Mouse (Mus musculus): Measurements from ENCODE around the gene Parp4. TPM values are rescaled to one million over a fixed set of nuclear protein-coding genes. Genes with fewer than 3 reads are reported as not detected.

Parp4 gene
- polyA plus RNA-seq, 1 experiment, result not detected

DNA sequence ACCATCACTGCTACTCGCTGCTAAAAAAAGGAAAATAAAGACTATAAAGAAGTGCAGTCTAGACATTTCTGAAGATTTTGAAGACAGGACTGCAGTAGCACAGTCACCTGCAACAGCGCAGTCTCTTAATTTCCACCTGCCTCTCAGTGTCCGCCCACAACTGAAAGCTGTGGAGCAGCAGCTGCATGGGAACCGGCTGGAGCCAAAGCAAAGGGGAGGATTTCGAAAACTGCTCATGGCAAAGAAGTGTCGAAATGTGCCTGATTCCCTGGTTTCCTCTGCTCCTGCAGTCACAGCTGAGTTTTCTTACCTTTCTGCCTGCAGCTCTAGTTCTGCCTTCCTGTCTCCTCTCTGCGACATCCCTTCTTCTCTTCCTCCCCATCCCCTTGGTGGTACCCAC, 71.8 kb downstream of the Parp4 start:
- Histone ChIP-seq H3K4me1 (ENCODE audit: control insufficient read depth, insufficient read depth, low read length) (peaks cover 11% of the 10 kb centered on the region), H3K4me3 (ENCODE audit: insufficient read depth, low read depth, low read length) (peak overlapping the region; percentile 23; the same call in 1 of the 2 replicates), H3K27ac (ENCODE audit: insufficient read depth, low read depth, low read length) (peak overlapping the region; percentile 90)
- 23% methylated on average over 7 of the region's 7 CpGs for WGBS
- no peak for TF ChIP-seq CTCF (IDR thresholded peaks at IDR 0.05; ENCODE audit: insufficient read depth, low read depth, low read length)
- TF ChIP-seq POLR2A (IDR thresholded peaks at IDR 0.05; ENCODE audit: insufficient read depth, low read depth, low read length), result no peak

DNA sequence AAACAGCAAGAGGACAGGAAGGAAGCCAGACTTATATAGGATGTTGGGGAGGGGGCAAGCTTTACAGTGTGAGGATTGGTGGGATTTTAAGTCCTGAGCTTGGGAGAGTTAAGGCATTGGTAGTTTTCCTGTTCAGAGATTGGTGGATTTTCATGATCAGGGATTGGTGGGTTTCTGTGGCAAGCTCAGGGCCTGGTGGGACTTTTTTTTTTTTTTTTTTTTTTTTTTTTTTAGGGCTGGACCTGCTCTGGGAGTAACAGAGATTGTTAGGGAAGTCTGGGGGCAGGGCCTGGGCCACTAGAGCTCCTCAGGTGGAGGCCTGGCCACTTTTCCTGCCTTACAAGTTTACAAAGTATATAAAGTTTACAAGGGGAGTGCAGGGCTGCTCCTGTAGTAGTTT, 74.0 kb downstream of the Parp4 start:
- TF ChIP-seq CTCF (IDR thresholded peaks at IDR 0.05; ENCODE audit: insufficient read depth, low read depth, low read length) (no peak), POLR2A (IDR thresholded peaks at IDR 0.05; ENCODE audit: insufficient read depth, low read depth, low read length) (no peak)
- Histone ChIP-seq H3K27ac (ENCODE audit: insufficient read depth, low read depth, low read length) (no peak overlapping the region), H3K4me1 (ENCODE audit: control insufficient read depth, insufficient read depth, low read length) (peaks cover 11% of the 10 kb centered on the region), H3K4me3 (ENCODE audit: insufficient read depth, low read depth, low read length) (no peak overlapping the region)

DNA sequence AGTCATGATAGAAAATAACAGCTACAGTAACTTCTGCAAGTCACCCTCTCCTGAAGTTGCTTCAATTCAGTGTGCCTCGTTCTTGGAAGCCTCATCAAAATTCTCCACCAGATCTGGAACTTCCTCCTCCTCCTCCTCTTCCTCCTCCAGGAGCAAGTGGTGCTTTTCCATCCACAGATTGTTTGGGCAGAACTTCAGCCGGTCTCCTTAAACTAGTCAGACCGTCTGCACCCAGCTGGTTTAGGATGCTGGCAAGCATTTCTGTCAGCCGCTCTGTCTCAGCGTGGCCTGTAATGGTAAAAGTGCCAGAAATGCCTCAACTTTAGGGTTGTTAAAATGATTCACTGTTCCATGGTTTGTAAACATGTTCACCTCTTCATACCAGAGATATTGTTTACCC, 90.2 kb downstream of the Parp4 start:
- TF ChIP-seq CTCF (IDR thresholded peaks at IDR 0.05; ENCODE audit: insufficient read depth, low read depth, low read length), result no peak
- no peak for TF ChIP-seq POLR2A (IDR thresholded peaks at IDR 0.05; ENCODE audit: insufficient read depth, low read depth, low read length)
- H3K4me3 ChIP-seq (ENCODE audit: insufficient read depth, low read depth, low read length), result no peak overlapping the region
- 61% methylated on average over 5 of the region's 5 CpGs for WGBS
- no peak overlapping the region for H3K27ac ChIP-seq (ENCODE audit: insufficient read depth, low read depth, low read length)
- no peaks in the 10 kb centered on the region; the same call in 1 of the 2 replicates for H3K4me1 ChIP-seq (ENCODE audit: control insufficient read depth, insufficient read depth, low read length)

DNA sequence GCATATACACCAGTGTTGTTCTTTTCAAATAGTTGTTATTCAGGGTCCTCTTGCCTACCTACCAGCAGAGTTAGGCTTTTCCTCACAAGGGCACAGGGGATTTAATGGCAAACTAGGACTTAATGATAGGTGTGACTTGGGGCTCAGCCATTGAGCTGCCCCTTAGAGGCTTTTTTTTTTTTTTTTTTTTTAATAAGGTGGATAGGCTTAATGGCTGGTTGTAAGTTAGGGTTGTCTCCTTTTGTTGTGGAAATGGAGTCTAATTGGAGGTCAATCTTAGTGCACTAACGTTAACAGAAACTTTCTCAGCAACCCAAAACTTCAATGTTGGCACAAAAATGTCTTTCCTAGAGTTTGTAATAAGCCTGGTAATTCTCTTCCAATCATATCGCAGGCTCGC, 91.5 kb downstream of the Parp4 start:
- H3K27ac ChIP-seq (ENCODE audit: insufficient read depth, low read depth, low read length), result no peak overlapping the region
- H3K4me1 ChIP-seq (ENCODE audit: control insufficient read depth, insufficient read depth, low read length), result no peaks in the 10 kb centered on the region; the same call in 1 of the 2 replicates
- WGBS, result 70% methylated on average over 3 of the region's 3 CpGs
- TF ChIP-seq POLR2A (IDR thresholded peaks at IDR 0.05; ENCODE audit: insufficient read depth, low read depth, low read length) (no peak), CTCF (IDR thresholded peaks at IDR 0.05; ENCODE audit: insufficient read depth, low read depth, low read length) (no peak)
- H3K4me3 ChIP-seq (ENCODE audit: insufficient read depth, low read depth, low read length), result no peak overlapping the region

DNA sequence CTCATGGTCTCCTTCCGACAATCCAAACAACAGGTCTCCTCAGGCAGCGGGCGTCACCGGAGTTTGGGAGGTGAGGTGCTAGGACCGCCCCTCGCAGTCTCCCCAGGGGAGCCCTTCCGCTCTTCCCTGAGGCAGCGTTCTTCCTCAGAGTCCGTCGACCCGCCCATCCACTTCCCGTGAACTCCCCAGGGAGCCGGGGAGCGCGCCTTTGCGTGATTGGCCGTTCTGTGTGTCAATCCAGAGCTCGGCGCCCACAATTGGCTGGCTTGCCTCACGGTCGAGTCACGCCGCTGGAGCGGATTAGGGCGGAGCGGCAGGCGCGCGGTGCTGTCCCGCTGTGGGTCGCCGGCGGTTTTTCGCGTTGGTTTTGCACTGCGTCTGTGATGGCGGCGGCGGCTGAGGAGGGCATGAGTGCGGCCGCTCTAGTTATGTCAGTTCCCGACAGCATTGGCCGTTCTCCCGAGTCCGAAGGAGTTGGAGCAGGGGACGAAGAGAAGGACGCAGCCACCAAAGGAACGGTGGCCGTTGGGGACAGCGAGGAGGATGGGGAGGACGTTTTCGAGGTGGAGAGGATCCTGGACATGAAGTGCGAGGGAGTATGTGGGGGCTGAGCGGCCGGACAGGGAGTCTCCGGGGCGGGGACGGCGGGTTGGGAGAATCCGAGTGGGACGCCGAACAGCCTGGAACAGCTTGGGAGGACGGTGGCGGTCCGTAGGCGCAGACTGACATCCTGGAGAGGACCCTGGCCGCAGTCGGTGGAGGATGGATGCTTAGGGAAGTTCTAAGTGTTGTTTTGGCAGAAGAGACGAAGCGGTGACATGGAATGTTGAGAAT, 92.8 kb downstream of the Parp4 start, which contains the start of gene Mphosph8:
TSS of gene Mphosph8 (plus strand) at position 280 of the 834 bp plus-strand sequence.
- H3K4me3 ChIP-seq (ENCODE audit: insufficient read depth, low read depth, low read length), result peak within 1 kb of the TSS; percentile 76
- under 1% methylated on average over 70 of the region's 70 CpGs for whole genome bisulfite sequencing
- peak; percentile 88 for TF ChIP-seq POLR2A (IDR thresholded peaks at IDR 0.05; ENCODE audit: insufficient read depth, low read depth, low read length)
- TF ChIP-seq CTCF (IDR thresholded peaks at IDR 0.05; ENCODE audit: insufficient read depth, low read depth, low read length), result no peak
- H3K4me1 ChIP-seq (ENCODE audit: control insufficient read depth, insufficient read depth, low read length), result no peaks in the 10 kb centered on the region; the same call in 1 of the 2 replicates
- H3K27ac ChIP-seq (ENCODE audit: insufficient read depth, low read depth, low read length), result peak within 1 kb of the TSS; percentile 66

DNA sequence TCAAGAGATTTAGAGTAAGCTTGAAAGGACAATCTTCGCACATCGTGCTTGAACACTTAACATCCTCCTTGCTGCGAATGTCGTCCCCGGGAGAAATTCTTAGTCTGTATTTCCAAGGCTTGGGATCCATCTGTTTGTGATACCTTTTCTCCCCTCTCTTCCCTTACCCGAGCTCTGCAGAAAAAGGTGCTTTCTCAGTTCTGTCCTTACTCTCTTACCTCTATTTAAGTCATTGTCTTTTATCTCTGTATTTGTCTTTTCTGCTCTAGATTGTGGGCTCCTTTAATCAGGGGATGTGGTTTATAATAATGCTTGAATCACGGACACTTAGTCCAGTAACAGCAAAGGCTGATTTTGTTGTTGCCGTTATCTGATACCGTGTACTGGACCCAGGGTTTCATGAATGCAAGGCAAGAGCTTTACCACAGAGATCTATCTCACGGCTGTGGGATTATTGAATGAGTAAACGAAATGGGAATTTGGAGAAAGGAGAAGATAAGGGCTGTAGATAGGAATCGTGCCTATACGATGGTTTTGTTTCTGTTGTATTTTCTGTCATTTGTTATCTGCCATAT, 93.7 kb downstream of the Parp4 start:
- peak overlapping the region; percentile 76 for H3K4me3 ChIP-seq (ENCODE audit: insufficient read depth, low read depth, low read length)
- H3K27ac ChIP-seq (ENCODE audit: insufficient read depth, low read depth, low read length), result no peak overlapping the region
- TF ChIP-seq CTCF (IDR thresholded peaks at IDR 0.05; ENCODE audit: insufficient read depth, low read depth, low read length), result no peak
- TF ChIP-seq POLR2A (IDR thresholded peaks at IDR 0.05; ENCODE audit: insufficient read depth, low read depth, low read length), result no peak
- 5% methylated on average over 13 of the region's 13 CpGs for WGBS
- no peaks in the 10 kb centered on the region; the same call in 1 of the 2 replicates for H3K4me1 ChIP-seq (ENCODE audit: control insufficient read depth, insufficient read depth, low read length)

DNA sequence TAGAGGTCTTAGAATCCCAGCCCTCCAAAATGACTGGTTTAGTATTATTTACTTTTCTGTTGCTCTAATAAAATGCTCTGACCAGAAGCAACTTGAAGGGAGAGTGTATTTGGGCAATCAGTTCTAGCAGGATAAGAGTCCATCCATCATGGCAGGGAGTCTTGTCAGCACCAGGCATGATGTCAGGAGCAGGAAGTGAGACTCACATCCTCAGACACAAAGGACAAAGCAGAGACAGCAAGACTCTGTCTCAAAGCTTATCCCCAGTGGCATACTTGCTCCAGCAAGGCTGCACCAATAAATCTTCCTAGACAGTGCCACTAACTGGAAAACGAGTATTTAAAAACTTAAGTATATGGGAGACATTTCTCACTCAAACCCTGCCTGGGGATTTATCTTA, 110.0 kb downstream of the Parp4 start:
- H3K27ac ChIP-seq (ENCODE audit: insufficient read depth, low read depth, low read length), result no peak overlapping the region
- TF ChIP-seq POLR2A (IDR thresholded peaks at IDR 0.05; ENCODE audit: insufficient read depth, low read depth, low read length) (no peak), CTCF (IDR thresholded peaks at IDR 0.05; ENCODE audit: insufficient read depth, low read depth, low read length) (no peak)
- no peak overlapping the region for H3K4me3 ChIP-seq (ENCODE audit: insufficient read depth, low read depth, low read length)
- WGBS, result 74% methylated on average over 1 of the region's 1 CpGs
- no peaks in the 10 kb centered on the region for H3K4me1 ChIP-seq (ENCODE audit: control insufficient read depth, insufficient read depth, low read length)

DNA sequence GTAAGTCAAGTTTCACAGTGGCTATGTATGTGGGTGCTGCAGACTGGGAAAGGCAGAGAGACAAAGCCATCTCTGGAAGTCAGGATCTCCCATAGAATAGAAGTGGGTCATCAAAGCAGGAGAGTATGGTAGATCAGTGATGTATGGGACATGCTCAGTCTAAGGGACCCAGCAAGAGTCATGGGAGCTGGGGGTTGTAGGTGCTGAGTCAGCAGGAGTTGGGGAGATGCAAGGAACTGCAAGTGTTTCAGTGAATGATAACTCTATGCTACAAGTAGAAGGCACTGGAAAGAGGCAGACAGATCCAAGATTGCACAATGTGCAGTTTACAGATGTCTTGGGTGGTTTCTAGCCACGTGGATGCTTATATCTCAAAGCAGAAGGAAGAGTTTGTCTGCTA, 113.7 kb downstream of the Parp4 start:
- Histone ChIP-seq H3K27ac (ENCODE audit: insufficient read depth, low read depth, low read length) (no peak overlapping the region), H3K4me3 (ENCODE audit: insufficient read depth, low read depth, low read length) (no peak overlapping the region), H3K4me1 (ENCODE audit: control insufficient read depth, insufficient read depth, low read length) (no peaks in the 10 kb centered on the region)
- WGBS, result 84% methylated on average over 1 of the region's 1 CpGs
- TF ChIP-seq CTCF (IDR thresholded peaks at IDR 0.05; ENCODE audit: insufficient read depth, low read depth, low read length) (no peak), POLR2A (IDR thresholded peaks at IDR 0.05; ENCODE audit: insufficient read depth, low read depth, low read length) (no peak)

DNA sequence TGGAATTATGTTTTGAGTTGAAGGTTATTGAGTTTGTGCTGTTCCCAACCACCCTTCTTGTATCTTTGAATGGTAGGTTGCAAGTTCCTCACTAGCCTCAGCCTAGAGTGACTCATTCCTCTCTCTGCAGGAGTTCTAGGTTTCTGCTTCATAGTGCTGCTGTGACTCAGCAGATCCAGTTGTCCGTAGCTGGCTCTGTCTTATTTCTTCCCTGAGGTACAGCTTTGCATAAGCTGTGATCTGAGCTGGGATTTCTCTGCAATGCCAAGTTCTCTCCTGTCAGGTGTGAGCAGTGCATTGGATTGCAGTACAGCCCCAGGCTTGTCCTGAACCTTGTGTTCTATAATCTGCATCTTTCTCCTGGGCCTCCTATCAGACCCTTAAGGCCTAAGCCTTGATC, 114.3 kb downstream of the Parp4 start:
- WGBS, result 15% methylated on average over 1 of the region's 1 CpGs
- Histone ChIP-seq H3K4me1 (ENCODE audit: control insufficient read depth, insufficient read depth, low read length) (no peaks in the 10 kb centered on the region), H3K27ac (ENCODE audit: insufficient read depth, low read depth, low read length) (no peak overlapping the region; the same call in 1 of the 2 replicates), H3K4me3 (ENCODE audit: insufficient read depth, low read depth, low read length) (no peak overlapping the region)
- TF ChIP-seq POLR2A (IDR thresholded peaks at IDR 0.05; ENCODE audit: insufficient read depth, low read depth, low read length), result no peak
- TF ChIP-seq CTCF (IDR thresholded peaks at IDR 0.05; ENCODE audit: insufficient read depth, low read depth, low read length), result no peak

Measured in olfactory bulb, adult 2 months (tissue).